Mouse (Mus musculus): ENCODE measurements around the gene Hoxb1.

Gene Hoxb1

GRCm38 (mm10) chr11:96351312-96351711, 14.2 kb upstream of the Hoxb1 start:
- DNase-seq: no peak

- DNase-seq: no peak
Measured at GRCm38 (mm10) chr11:96351831-96352230, 13.7 kb upstream of the Hoxb1 start.

- DNase-seq: no peak
Measured at GRCm38 (mm10) chr11:96352691-96353521, 12.6 kb upstream of the Hoxb1 start.

GRCm38 (mm10) chr11:96353522-96353841, 12.1 kb upstream of the Hoxb1 start:
- DNase-seq: no peak

GRCm38 (mm10) chr11:96353939-96354338, 11.6 kb upstream of the Hoxb1 start:
- no peak for DNase-seq

- no peak for DNase-seq
Measured at GRCm38 (mm10) chr11:96354376-96354775, 11.2 kb upstream of the Hoxb1 start.

GRCm38 (mm10) chr11:96354801-96355311, 10.7 kb upstream of the Hoxb1 start:
- DNase-seq: no peak

GRCm38 (mm10) chr11:96363807-96364206, 1.7 kb upstream of the Hoxb1 start:
- no peak for DNase-seq

- no peak for DNase-seq
Measured at GRCm38 (mm10) chr11:96366092-96367041, 815 bp downstream of the Hoxb1 start.

- no peak for DNase-seq
Measured at GRCm38 (mm10) chr11:96367141-96367540, 1.6 kb downstream of the Hoxb1 start.

- no peak for DNase-seq
Measured at GRCm38 (mm10) chr11:96368686-96369085, 3.1 kb downstream of the Hoxb1 start.

- no peak for DNase-seq
Measured at GRCm38 (mm10) chr11:96369140-96369539, 3.6 kb downstream of the Hoxb1 start.

GRCm38 (mm10) chr11:96371726-96372125, 6.2 kb downstream of the Hoxb1 start:
- DNase-seq: no peak

- DNase-seq: no peak
Measured at GRCm38 (mm10) chr11:96372519-96372918, 7.0 kb downstream of the Hoxb1 start.

- no peak for DNase-seq
Measured at GRCm38 (mm10) chr11:96374810-96375209, 9.3 kb downstream of the Hoxb1 start.

- DNase-seq: no peak
Measured at GRCm38 (mm10) chr11:96383381-96383780, 17.8 kb downstream of the Hoxb1 start.

GRCm38 (mm10) chr11:96387635-96388034, 22.1 kb downstream of the Hoxb1 start:
- DNase-seq: no peak

- DNase-seq: no peak
Measured at GRCm38 (mm10) chr11:96396772-96397626, 31.4 kb downstream of the Hoxb1 start.

GRCm38 (mm10) chr11:96397806-96398335, 32.3 kb downstream of the Hoxb1 start:
- no peak for DNase-seq

GRCm38 (mm10) chr11:96399923-96400322, 34.4 kb downstream of the Hoxb1 start:
- no peak for DNase-seq

GRCm38 (mm10) chr11:96404016-96404604, 38.6 kb downstream of the Hoxb1 start:
- DNase-seq: no peak

GRCm38 (mm10) chr11:96404831-96405230, 39.3 kb downstream of the Hoxb1 start:
- no peak for DNase-seq
